Mouse (Mus musculus) heart, adult 2 months (tissue): ENCODE results near the gene Akap12.

Experiments
- CTCF ChIP-seq: fragments of 200-600 bp; IDR thresholded peaks from 2 replicates; pipeline ENCODE4 v1.8.1; 2022; ENCODE audit warnings: antibody characterized with exemption, mild to moderate bottlenecking, moderate library complexity
- EP300 ChIP-seq: fragments of 200-500 bp; IDR thresholded peaks from 2 replicates; pipeline ENCODE4 v1.6.1; 2011; ENCODE audit warnings: low read depth, low read length, control low read depth; ENCODE audit not compliant: insufficient read depth

DNA sequence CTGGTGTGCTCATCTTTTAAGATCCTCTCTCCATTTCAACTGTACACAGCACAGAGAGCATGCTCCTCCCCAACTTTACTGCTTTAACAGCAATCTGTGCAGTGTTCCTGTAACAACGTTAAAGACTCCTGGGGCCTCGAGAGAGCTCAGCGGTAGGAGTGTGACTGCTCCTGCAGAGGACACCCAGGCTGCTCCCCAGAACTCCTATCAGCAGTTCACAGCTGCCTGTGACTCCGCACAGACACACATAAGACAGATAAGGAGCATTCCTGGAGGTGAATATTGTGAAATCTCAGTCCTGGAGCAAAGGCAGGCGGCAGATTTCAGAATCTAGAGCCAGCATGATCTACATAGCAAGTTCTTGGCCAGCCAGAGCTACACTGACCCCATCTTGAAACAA lies 139.3 kb downstream of the Akap12 start:
- no peak for TF ChIP-seq CTCF
- TF ChIP-seq EP300, result no peak
